50 mouse cellular contexts compared by ENCODE assay signal in genomic region chr13:98274023-98274422, GRCm38 (mm10). TPM values are rescaled to one million over a fixed set of nuclear protein-coding genes. Genes with fewer than 3 reads are reported as not detected.
"Had no signal": no experiment of that assay in that cellular context is flagged by ENCODE, and none has a peak within 500 bp of the region (broad histone marks: within the 10 kb centered on the region; RNA-seq: fewer than 3 reads in every experiment).

No protein-coding gene starts in this region.

- H3K4me1 ChIP-seq: hindbrain, embryonic 10.5 days; hindbrain, embryonic 12.5 days; hindbrain, embryonic 13.5 days; hindbrain, embryonic 15.5 days; intestine, embryonic 15.5 days; kidney, embryonic 15.5 days had no signal

- H3K9ac ChIP-seq: heart, embryonic 12.5 days; heart, embryonic 13.5 days; heart, embryonic 15.5 days; hindbrain, embryonic 12.5 days; hindbrain, embryonic 13.5 days; hindbrain, embryonic 14.5 days; hindbrain, embryonic 15.5 days; intestine, embryonic 15.5 days; kidney, embryonic 15.5 days had no signal

- H3K27me3 ChIP-seq: heart, embryonic 12.5 days; heart, embryonic 13.5 days; heart, embryonic 15.5 days; hindbrain, embryonic 12.5 days; hindbrain, embryonic 13.5 days; hindbrain, embryonic 15.5 days; intestine, embryonic 15.5 days; kidney, embryonic 15.5 days had no signal

- H3K9me3 ChIP-seq: heart, embryonic 12.5 days; heart, embryonic 13.5 days; heart, embryonic 15.5 days; hindbrain, embryonic 10.5 days; hindbrain, embryonic 12.5 days; hindbrain, embryonic 13.5 days; hindbrain, embryonic 15.5 days; intestine, embryonic 15.5 days; kidney, embryonic 15.5 days had no signal

- H3K4me3 ChIP-seq: heart, embryonic 12.5 days; heart, embryonic 13.5 days; heart, embryonic 15.5 days; hindbrain, embryonic 10.5 days; hindbrain, embryonic 12.5 days; hindbrain, embryonic 13.5 days; hindbrain, embryonic 15.5 days; intestine, embryonic 15.5 days; kidney, embryonic 15.5 days; layer of hippocampus, adult 2 months; left cerebral cortex, adult 2 months had no signal

- DNase-seq: heart, postnatal 10 days; heart, postnatal 14 days; heart, postnatal 36 days; heart, postnatal 4 days; kidney, adult 11 months; kidney, adult 18-20 months; kidney, adult 2 months; kidney, adult 8-10 months; kidney, adult 9 months; kidney, postnatal 10 days; kidney, postnatal 14 days; kidney, postnatal 36 days; kidney, postnatal 4 days; layer of hippocampus, adult 9-11 months; layer of hippocampus, postnatal 36 days had no signal

- H3K27ac ChIP-seq: heart, embryonic 13.5 days; heart, embryonic 15.5 days; hindbrain, embryonic 10.5 days; hindbrain, embryonic 12.5 days; hindbrain, embryonic 13.5 days; hindbrain, embryonic 14.5 days; hindbrain, embryonic 15.5 days; hindbrain, postnatal 0 days; intestine, embryonic 15.5 days; kidney, embryonic 15.5 days; kidney, postnatal 0 days; layer of hippocampus, adult 2 months; left cerebral cortex, adult 2 months had no signal

RNA-seq across cellular contexts. Expression of gene Gm21976, which starts 5.7 kb away (rescaled TPM):
- total RNA-seq: heart, postnatal 10 days; heart, postnatal 14 days; heart, postnatal 25 days; heart, postnatal 36 days; heart, postnatal 4 days; hematopoietic stem cell, adult 5-6 weeks; hindbrain, postnatal 0 days; layer of hippocampus, adult 18-20 months; layer of hippocampus, adult 2 months; layer of hippocampus, adult 8-10 months; layer of hippocampus, postnatal 10 days; layer of hippocampus, postnatal 14 days; layer of hippocampus, postnatal 25 days; layer of hippocampus, postnatal 36 days; left cerebral cortex, adult 18-20 months; left cerebral cortex, adult 2 months; left cerebral cortex, adult 8-10 months had no signal
- polyA plus RNA-seq: heart, embryonic 12.5 days; heart, embryonic 13.5 days; heart, embryonic 14.5 days; heart, embryonic 15.5 days; heart, embryonic 16.5 days; heart, postnatal 0 days; hindbrain, embryonic 10.5 days; hindbrain, embryonic 11.5 days; hindbrain, embryonic 12.5 days; hindbrain, embryonic 13.5 days; hindbrain, embryonic 14.5 days; hindbrain, embryonic 15.5 days; hindbrain, embryonic 16.5 days; hindbrain, postnatal 0 days; inflammation-experienced regulatory T-cells, adult 6 months; intestine, embryonic 14.5 days; intestine, embryonic 15.5 days; intestine, embryonic 16.5 days; intestine, postnatal 0 days; kidney, adult 2 months; kidney, embryonic 14.5 days; kidney, embryonic 15.5 days; kidney, embryonic 16.5 days; kidney, postnatal 0 days; large intestine, adult 2 months had no signal
